Mouse (Mus musculus): ENCODE data around the gene Thoc5. TPM values are rescaled to one million over a fixed set of nuclear protein-coding genes. Genes with fewer than 3 reads are reported as not detected.

The Thoc5 gene
- polyA plus RNA-seq, 1 experiment = 57.9 TPM

DNA sequence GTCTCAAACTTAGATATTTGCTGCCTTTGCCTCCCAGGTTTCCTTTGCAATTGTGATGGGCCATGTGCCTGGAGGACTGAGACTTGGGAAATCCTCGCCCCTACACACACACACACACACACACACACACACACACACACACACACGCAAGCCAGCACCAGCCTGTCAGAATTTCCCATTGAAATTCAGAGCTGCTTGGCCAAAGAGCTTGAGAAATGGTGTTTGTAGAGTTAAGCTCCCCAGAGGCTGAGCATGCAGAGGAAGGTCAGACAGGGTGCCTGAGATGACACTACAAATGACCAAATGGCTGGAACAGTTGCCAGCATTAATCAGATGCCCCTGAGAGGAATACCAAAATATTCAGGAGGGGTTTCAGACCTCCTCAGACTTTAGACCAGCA is 71.2 kb downstream of the Thoc5 start:
- Histone ChIP-seq H3K36me3 (ENCODE audit: control insufficient read depth, insufficient read depth) (no peaks in the 10 kb centered on the region), H3K4me2 (ENCODE audit: low read depth) (no peak overlapping the region), H3K79me2 (ENCODE audit: control insufficient read depth, insufficient read depth) (no peaks in the 10 kb centered on the region), H3ac (ENCODE audit: control insufficient read depth, insufficient read length) (no peak overlapping the region), H3K4me3 (no peak overlapping the region), H3K27me3 (ENCODE audit: control insufficient read depth, insufficient read depth, insufficient read length) (peaks cover 45% of the 10 kb centered on the region)
- TF ChIP-seq SRF (IDR thresholded peaks at IDR 0.05; ENCODE audit: control insufficient read depth, insufficient read length, low read depth) (no peak), E2F4 (IDR thresholded peaks at IDR 0.05; ENCODE audit: insufficient read depth) (no peak), REST (IDR thresholded peaks at IDR 0.05; ENCODE audit: insufficient read depth, insufficient read length) (no peak), POLR2AphosphoS2 (IDR thresholded peaks at IDR 0.05; ENCODE audit: insufficient read length, low read depth) (no peak), POLR2A (IDR thresholded peaks at IDR 0.05; ENCODE audit: insufficient read length, low read depth) (no peak)

DNA sequence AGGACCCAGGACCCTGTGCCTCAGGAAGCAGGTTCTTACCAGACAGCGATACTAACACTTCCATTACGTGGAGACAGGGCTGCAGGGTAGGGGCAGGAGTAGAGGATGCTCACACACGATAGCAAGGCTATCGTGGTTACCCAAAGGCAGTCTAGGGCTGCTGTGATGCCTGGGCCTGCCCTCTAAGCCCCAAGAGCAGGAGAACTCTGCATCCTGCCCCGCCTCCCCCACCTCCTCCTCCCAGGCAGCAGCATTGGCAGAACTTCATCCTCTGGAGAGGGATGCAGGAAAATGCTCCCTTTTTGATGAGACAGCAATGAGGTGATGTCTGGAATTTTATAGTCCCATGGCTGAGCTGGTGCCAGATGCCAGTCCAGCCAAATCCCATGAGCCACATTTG is 71.8 kb downstream of the Thoc5 start:
- Histone ChIP-seq H3K4me3 (no peak overlapping the region), H3K4me2 (ENCODE audit: low read depth) (no peak overlapping the region), H3ac (ENCODE audit: control insufficient read depth, insufficient read length) (no peak overlapping the region), H3K36me3 (ENCODE audit: control insufficient read depth, insufficient read depth) (no peaks in the 10 kb centered on the region), H3K27me3 (ENCODE audit: control insufficient read depth, insufficient read depth, insufficient read length) (peaks cover 45% of the 10 kb centered on the region), H3K79me2 (ENCODE audit: control insufficient read depth, insufficient read depth) (no peaks in the 10 kb centered on the region)
- TF ChIP-seq TCF12 (IDR thresholded peaks at IDR 0.05; ENCODE audit: insufficient read depth, poor library complexity, severe bottlenecking) = no peak

DNA sequence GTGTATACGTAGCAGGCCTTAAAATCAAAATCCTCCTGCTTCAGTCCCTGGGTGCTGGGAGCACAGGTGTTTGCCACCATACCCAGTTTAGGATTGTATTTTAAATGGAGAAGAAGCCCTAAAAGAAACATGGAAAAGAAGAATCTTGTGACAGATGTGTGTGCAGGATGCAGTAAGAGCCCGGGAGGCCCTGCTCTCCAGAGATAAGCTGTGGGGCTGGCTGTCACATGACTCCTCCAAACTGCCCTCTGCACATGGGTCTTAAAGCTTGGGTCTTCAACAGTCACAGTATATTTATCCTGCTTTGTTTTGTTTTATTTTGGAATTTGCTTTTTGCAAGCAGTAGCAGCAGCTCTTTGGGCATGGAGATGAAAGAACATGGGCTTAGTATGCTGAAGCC is 72.4 kb downstream of the Thoc5 start:
- H3ac ChIP-seq (ENCODE audit: control insufficient read depth, insufficient read length) = no peak overlapping the region
- H3K27me3 ChIP-seq (ENCODE audit: control insufficient read depth, insufficient read depth, insufficient read length) = peaks cover 45% of the 10 kb centered on the region
- no peaks in the 10 kb centered on the region for H3K36me3 ChIP-seq (ENCODE audit: control insufficient read depth, insufficient read depth)
- TF ChIP-seq CEBPB (IDR thresholded peaks at IDR 0.05; ENCODE audit: insufficient read depth, poor library complexity, severe bottlenecking) (no peak), MYOG (IDR thresholded peaks at IDR 0.05; ENCODE audit: control insufficient read depth in 1 of 3, insufficient read depth in 1 of 3, insufficient read length in 2 of 3, low read depth in 2 of 3) (no peak), SRF (IDR thresholded peaks at IDR 0.05; ENCODE audit: control insufficient read depth, insufficient read length, low read depth) (no peak), USF1 (IDR thresholded peaks at IDR 0.05; ENCODE audit: low read depth) (peak; percentile 26), TCF12 (IDR thresholded peaks at IDR 0.05; ENCODE audit: insufficient read depth, poor library complexity, severe bottlenecking) (no peak)
- no peaks in the 10 kb centered on the region for H3K79me2 ChIP-seq (ENCODE audit: control insufficient read depth, insufficient read depth)
- no peak overlapping the region for H3K4me2 ChIP-seq (ENCODE audit: low read depth)
- no peak overlapping the region for H3K4me3 ChIP-seq

DNA sequence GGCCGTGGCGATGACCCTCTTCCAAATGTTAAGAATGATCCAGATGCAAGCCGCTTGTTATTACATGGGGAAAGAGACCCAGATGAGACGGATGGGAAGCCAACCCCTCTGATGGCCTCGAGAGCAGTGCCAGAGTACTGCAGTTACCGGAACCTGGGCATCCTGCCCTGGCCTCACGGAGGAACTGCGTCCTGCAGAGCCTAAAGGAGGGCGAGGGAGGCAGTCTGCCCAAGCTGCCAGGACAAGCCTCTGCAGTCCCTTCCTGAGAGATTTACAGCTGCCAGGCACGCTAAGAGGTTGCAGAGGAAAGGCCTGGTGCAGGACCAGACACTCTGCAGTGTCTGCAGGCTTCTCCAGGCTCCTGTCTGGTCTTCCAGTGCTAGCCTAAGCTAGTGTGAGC is 73.3 kb downstream of the Thoc5 start:
- Histone ChIP-seq H3ac (ENCODE audit: control insufficient read depth, insufficient read length) (no peak overlapping the region), H3K4me2 (ENCODE audit: low read depth) (no peak overlapping the region), H3K36me3 (ENCODE audit: control insufficient read depth, insufficient read depth) (no peaks in the 10 kb centered on the region), H3K79me2 (ENCODE audit: control insufficient read depth, insufficient read depth) (no peaks in the 10 kb centered on the region), H3K4me3 (no peak overlapping the region), H3K27me3 (ENCODE audit: control insufficient read depth, insufficient read depth, insufficient read length) (peaks cover 38% of the 10 kb centered on the region)
- no peak for TF ChIP-seq E2F4 (IDR thresholded peaks at IDR 0.05; ENCODE audit: insufficient read depth)
- no peak for TF ChIP-seq TCF3 (IDR thresholded peaks at IDR 0.05; ENCODE audit: insufficient read length, low read depth)
- TF ChIP-seq MYOD1 (IDR thresholded peaks at IDR 0.05; ENCODE audit: control insufficient read depth in 1 of 3, insufficient read length in 2 of 3, low read depth in 2 of 3) = no peak
- TF ChIP-seq CEBPB (IDR thresholded peaks at IDR 0.05; ENCODE audit: insufficient read depth, poor library complexity, severe bottlenecking) = no peak
- no peak for TF ChIP-seq TCF12 (IDR thresholded peaks at IDR 0.05; ENCODE audit: insufficient read depth, poor library complexity, severe bottlenecking)
- TF ChIP-seq MAX (IDR thresholded peaks at IDR 0.05; ENCODE audit: low read depth) = no peak
- no peak for TF ChIP-seq SRF (IDR thresholded peaks at IDR 0.05; ENCODE audit: control insufficient read depth, insufficient read length, low read depth)
- TF ChIP-seq USF1 (IDR thresholded peaks at IDR 0.05; ENCODE audit: low read depth) = no peak
- no peak for TF ChIP-seq REST (IDR thresholded peaks at IDR 0.05; ENCODE audit: insufficient read depth, insufficient read length)
- TF ChIP-seq POLR2A (IDR thresholded peaks at IDR 0.05; ENCODE audit: insufficient read length, low read depth) = no peak
- no peak for TF ChIP-seq MYOG (IDR thresholded peaks at IDR 0.05; ENCODE audit: control insufficient read depth in 1 of 3, insufficient read depth in 1 of 3, insufficient read length in 2 of 3, low read depth in 2 of 3)
- no peak for TF ChIP-seq POLR2AphosphoS2 (IDR thresholded peaks at IDR 0.05; ENCODE audit: insufficient read length, low read depth)

DNA sequence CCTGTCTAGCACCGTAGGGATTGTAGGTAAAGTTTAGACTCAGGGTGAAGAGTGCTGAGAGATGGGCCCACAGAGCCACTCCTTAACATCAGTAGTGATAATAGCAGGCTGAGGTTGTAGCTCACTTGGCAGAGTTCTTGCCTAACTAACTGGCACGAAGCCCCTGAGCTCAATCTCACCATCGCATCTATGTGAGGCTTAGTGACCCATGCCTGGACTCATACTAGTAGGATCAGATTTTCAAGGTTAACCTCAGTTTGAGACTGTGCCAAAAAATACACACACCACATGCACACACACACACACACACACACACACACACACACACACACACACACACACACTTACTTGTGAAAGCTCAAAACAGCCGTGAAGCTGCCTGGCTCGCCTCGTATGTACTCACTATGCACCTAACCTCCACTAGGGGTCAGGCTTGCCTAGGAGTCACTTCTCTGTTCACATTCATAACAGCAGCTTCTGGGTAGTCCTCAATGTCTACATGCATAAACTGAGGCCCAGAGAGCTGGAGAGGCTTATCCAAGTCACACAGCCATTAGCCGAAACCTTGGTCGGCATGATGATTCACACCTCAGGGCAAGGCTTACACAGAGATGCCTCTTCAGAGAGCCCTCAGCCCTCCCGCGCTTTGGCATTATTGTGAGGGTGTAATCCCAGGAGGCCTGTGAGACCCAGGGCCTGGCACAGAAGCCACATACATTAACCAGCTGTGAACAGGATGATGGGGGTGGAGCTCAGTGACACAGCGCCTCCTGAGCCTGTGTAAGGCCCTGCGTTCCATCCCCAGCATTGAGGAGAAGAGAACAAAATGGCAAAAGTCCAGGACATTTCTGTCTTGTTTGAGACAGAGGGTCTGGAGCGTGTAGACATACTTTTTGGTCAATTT is 78.1 kb downstream of the Thoc5 start:
- no peaks in the 10 kb centered on the region for H3K79me2 ChIP-seq (ENCODE audit: control insufficient read depth, insufficient read depth)
- H3K36me3 ChIP-seq (ENCODE audit: control insufficient read depth, insufficient read depth) = no peaks in the 10 kb centered on the region
- H3K4me2 ChIP-seq (ENCODE audit: low read depth) = no peak overlapping the region
- no peak overlapping the region for H3ac ChIP-seq (ENCODE audit: control insufficient read depth, insufficient read length)
- TF ChIP-seq TCF12 (IDR thresholded peaks at IDR 0.05; ENCODE audit: insufficient read depth, poor library complexity, severe bottlenecking) (no peak), SRF (IDR thresholded peaks at IDR 0.05; ENCODE audit: control insufficient read depth, insufficient read length, low read depth) (no peak), REST (IDR thresholded peaks at IDR 0.05; ENCODE audit: insufficient read depth, insufficient read length) (no peak), CEBPB (IDR thresholded peaks at IDR 0.05; ENCODE audit: insufficient read depth, poor library complexity, severe bottlenecking) (no peak), E2F4 (IDR thresholded peaks at IDR 0.05; ENCODE audit: insufficient read depth) (no peak), POLR2A (IDR thresholded peaks at IDR 0.05; ENCODE audit: insufficient read length, low read depth) (no peak), MYOG (IDR thresholded peaks at IDR 0.05; ENCODE audit: control insufficient read depth in 1 of 3, insufficient read depth in 1 of 3, insufficient read length in 2 of 3, low read depth in 2 of 3) (no peak), TCF3 (IDR thresholded peaks at IDR 0.05; ENCODE audit: insufficient read length, low read depth) (no peak), POLR2AphosphoS2 (IDR thresholded peaks at IDR 0.05; ENCODE audit: insufficient read length, low read depth) (no peak)
- no peak overlapping the region for H3K4me3 ChIP-seq
- H3K27me3 ChIP-seq (ENCODE audit: control insufficient read depth, insufficient read depth, insufficient read length) = peaks cover 19% of the 10 kb centered on the region

All from myocyte (in vitro differentiated cells).